Mouse (Mus musculus): ENCODE data around the gene Klc2. TPM values are rescaled to one million over a fixed set of nuclear protein-coding genes. Genes with fewer than 3 reads are reported as not detected.

Klc2 gene
- polyA plus RNA-seq (2014; fragmentation: Illumina TruSeq; extraction: RNeasy Lipid Tissue Mini Kit (QIAGEN cat#74804); ENCODE audit: low read depth, low replicate concordance) = 6.3 TPM

DNA sequence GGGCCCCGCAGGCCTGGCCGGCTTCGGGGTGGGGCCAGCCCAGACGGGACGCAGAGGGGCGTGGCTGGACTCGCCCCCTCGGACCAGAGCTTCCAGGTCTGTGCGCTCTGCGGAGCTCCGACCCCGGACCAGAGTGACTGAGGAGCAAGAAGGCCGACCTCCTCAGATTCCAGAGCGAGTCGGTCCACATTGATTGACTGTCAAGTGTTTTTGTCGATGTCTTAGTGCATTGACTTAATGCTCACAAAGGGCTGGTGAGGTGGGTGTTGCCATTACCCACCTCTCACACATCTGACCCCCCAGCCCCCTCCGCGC lies at the start of gene Klc2:
Klc2 (minus strand) TSS at position 177 of the 315 bp plus-strand sequence.

DNA sequence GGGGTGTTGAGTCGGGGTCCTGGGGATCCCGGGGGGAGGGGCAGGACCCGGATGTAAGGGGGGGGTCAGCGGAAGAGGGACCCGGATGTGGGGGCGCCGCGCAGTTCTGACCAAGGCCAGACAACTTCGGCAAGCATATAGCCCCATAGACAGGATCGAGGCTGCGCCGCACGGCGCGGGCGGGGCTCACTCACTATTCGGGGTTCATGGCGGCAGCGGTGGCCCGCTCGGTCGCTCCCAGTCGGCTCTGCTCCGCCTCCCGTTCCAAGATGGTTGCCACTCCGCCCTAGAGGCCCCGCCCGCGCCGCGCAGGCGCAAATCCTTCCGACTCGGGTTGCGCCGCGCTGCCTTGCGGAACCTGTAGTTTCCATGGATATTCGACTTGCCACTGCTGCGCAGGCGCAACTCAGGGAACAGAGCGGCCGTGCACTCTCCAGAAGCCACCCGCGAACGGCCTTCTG lies 11.6 kb downstream of the Klc2 start, which contains the start of gene Rab1b:
Rab1b (minus strand) TSS at position 342 of the 461 bp plus-strand sequence.

DNA sequence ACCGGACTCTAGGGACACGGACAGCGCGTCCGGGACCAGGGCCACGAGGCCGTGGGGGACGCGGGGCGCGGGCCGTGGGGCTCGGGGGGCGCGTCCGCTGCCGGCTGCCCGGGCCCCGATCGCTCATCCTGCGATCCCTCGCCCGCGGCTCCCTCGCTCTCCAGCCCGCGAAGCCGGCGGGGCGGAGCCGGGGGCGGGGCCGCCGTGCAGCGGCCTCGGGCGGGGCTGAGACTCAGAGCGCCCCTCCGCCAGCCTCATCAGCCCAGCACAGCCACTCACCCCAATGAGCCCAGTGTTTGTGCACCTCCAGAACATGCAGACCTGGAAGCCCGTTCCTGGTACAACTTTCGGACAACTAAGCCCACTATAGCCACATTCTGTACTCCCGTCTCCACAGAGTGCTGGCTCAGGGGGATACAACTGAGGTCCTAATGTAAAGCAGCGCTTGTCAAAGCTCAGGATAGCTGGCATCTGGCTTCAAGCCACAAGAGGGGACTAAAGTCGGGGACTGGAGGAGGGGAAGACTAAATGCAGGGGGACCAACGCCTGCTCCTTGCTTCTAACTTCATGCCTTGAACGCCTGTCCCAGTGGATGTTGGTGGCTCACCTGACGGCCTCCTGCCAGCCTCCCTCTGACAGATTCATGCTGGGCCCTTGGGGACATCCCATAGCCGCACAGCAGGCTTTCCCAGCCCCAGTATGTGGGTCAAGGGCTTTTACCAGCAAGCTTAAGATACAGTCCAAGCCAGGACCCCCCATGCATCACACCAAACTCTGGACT lies 19.8 kb downstream of the Klc2 start, which contains the start of gene Cnih2:
Cnih2 (minus strand) TSS at position 159 of the 781 bp plus-strand sequence.

DNA sequence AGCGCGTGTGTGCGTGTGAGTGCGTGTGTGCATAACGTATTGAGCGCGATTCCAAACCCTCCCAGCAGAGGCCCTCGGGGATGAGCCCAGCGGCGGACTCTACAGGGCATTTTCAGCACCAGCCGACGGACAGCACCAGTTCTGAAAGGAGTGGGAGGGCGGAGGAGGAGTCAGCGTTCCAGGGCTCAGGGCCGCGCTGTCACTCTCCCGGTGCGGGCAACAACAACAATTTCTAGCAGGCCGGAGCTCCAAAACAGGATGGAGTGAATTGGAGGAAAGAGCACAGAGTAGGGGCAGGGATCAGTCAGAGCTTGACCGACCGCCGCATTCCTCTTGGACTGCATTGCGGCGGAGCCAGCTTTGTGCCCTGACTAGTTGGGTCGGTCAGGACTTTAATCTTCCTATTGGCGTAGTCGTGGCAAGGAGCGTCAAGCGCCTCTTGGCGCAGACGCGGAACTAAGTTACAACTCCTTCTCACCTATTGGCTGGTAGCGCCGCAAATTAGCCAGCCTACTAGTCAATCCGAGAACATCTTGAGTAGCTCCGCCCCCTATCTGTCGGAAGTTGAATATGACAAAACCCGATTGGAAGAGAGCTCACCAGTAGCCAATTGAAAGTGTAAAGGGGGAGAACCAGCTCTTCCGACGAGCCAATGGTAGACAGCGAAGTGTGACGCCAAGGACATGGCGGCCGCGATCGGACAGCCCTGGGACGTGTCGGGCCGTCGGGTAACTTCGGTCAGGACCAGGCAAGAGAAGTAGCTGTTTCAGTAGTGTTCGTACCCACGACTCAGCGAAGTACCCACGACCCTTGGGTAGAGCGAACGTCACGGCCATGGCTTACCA lies 30.3 kb downstream of the Klc2 start, which contains the start of gene Yif1a:
Yif1a (plus strand) TSS at position 655 of the 845 bp plus-strand sequence.

DNA sequence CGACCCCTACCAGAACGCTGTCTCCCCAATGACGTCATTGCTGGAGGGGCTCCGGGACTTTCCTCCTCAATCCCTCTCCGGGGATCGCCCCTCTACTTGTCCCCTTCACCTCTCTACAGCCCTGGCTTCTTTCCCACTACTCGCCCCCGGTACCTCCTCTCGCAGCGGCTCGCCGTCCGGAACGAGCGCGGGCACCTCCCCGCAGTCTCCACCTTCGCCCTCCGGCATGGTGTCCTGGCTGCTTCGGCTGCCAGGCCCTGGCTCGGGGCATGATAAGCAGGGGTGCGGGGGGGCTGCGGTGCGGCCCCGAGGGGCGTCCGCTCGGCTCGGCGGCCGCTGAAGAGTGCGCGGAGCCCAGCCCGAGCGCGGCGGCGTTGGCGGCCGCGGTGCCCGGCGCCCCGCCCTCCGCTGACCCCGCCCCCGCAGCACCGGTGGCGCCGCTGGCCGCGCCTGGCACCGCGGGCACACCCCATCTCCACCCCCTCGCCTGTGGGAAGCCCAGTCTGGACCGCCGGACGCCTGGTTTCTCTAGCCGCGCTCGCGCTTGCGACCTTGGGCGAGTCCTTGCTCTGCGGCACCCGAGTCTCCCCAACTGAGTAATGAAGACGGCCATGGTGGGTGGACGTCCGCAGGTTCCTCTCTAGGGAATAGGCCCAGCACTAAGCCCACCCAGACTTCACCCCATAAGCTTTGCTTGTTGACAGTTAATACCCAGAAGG lies 33.1 kb downstream of the Klc2 start, which contains the start of gene Tmem151a:
Tmem151a (minus strand) TSS at position 387 of the 719 bp plus-strand sequence.

DNA sequence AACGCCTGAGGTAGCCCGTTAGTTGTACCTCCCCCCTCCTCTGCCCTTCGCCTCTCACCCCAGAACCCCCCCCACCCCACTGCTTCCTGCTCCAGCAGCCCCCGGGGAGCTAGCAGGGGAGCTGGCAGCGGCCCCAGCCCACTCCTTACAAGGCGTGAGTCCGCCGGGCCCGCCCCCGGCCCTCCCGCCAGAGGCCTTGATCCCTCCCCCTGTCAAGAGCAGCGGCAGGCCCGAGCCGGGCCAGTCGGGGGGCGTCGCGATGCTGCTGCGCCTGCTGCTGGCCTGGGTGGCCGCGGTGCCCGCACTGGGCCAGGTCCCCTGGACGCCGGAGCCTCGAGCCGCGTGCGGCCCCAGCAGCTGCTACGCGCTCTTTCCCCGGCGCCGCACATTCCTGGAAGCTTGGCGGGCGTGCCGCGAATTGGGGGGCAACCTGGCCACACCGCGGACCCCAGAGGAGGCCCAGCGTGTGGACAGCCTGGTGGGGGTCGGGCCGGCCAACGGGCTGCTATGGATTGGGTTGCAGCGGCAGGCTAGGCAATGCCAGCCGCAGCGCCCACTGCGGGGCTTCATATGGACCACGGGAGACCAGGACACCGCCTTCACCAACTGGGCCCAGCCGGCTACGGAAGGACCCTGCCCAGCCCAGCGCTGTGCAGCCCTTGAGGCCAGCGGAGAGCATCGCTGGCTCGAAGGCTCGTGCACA lies 50.3 kb downstream of the Klc2 start, which contains the start of gene Cd248:
Cd248 (plus strand) TSS at position 212 of the 703 bp plus-strand sequence.

Other genes starting within 250 kb of the Klc2 start
- 0.50 TPM for gene Actn3, start 240.7 kb downstream of the Klc2 start, polyA plus RNA-seq (2014; fragmentation: Illumina TruSeq; extraction: RNeasy Lipid Tissue Mini Kit (QIAGEN cat#74804); ENCODE audit: low read depth, low replicate concordance)
- 6.2 TPM for gene Zdhhc24, start 239.9 kb downstream of the Klc2 start, polyA plus RNA-seq (2014; fragmentation: Illumina TruSeq; extraction: RNeasy Lipid Tissue Mini Kit (QIAGEN cat#74804); ENCODE audit: low read depth, low replicate concordance)
- 10.4 TPM for gene Bbs1, start 211.9 kb downstream of the Klc2 start, polyA plus RNA-seq (2014; fragmentation: Illumina TruSeq; extraction: RNeasy Lipid Tissue Mini Kit (QIAGEN cat#74804); ENCODE audit: low read depth, low replicate concordance)
- 3.0 TPM for gene Dpp3, start 190.3 kb downstream of the Klc2 start, polyA plus RNA-seq (2014; fragmentation: Illumina TruSeq; extraction: RNeasy Lipid Tissue Mini Kit (QIAGEN cat#74804); ENCODE audit: low read depth, low replicate concordance)
- gene Peli3, start 175.4 kb downstream of the Klc2 start, polyA plus RNA-seq (2014; fragmentation: Illumina TruSeq; extraction: RNeasy Lipid Tissue Mini Kit (QIAGEN cat#74804); ENCODE audit: low read depth, low replicate concordance) = 0.28 TPM
- gene Mrpl11, start 156.4 kb downstream of the Klc2 start, polyA plus RNA-seq (2014; fragmentation: Illumina TruSeq; extraction: RNeasy Lipid Tissue Mini Kit (QIAGEN cat#74804); ENCODE audit: low read depth, low replicate concordance) = 36.5 TPM
- gene Npas4, start 128.2 kb downstream of the Klc2 start, polyA plus RNA-seq (2014; fragmentation: Illumina TruSeq; extraction: RNeasy Lipid Tissue Mini Kit (QIAGEN cat#74804); ENCODE audit: low read depth, low replicate concordance) = 0.14 TPM
- not detected for gene Slc29a2, start 94.7 kb downstream of the Klc2 start, polyA plus RNA-seq (2014; fragmentation: Illumina TruSeq; extraction: RNeasy Lipid Tissue Mini Kit (QIAGEN cat#74804); ENCODE audit: low read depth, low replicate concordance)
- gene B4gat1, start 79.7 kb downstream of the Klc2 start, polyA plus RNA-seq (2014; fragmentation: Illumina TruSeq; extraction: RNeasy Lipid Tissue Mini Kit (QIAGEN cat#74804); ENCODE audit: low read depth, low replicate concordance) = 1.8 TPM
- 1.3 TPM for gene AC124502.3, start 79.7 kb downstream of the Klc2 start, polyA plus RNA-seq (2014; fragmentation: Illumina TruSeq; extraction: RNeasy Lipid Tissue Mini Kit (QIAGEN cat#74804); ENCODE audit: low read depth, low replicate concordance)
- 8.2 TPM for gene Brms1, start 77.2 kb downstream of the Klc2 start, polyA plus RNA-seq (2014; fragmentation: Illumina TruSeq; extraction: RNeasy Lipid Tissue Mini Kit (QIAGEN cat#74804); ENCODE audit: low read depth, low replicate concordance)
- 1.6 TPM for gene Rin1, start 68.1 kb downstream of the Klc2 start, polyA plus RNA-seq (2014; fragmentation: Illumina TruSeq; extraction: RNeasy Lipid Tissue Mini Kit (QIAGEN cat#74804); ENCODE audit: low read depth, low replicate concordance)
- 0.10 TPM for gene Cd248, start 50.5 kb downstream of the Klc2 start, polyA plus RNA-seq (2014; fragmentation: Illumina TruSeq; extraction: RNeasy Lipid Tissue Mini Kit (QIAGEN cat#74804); ENCODE audit: low read depth, low replicate concordance)
- gene Tmem151a, start 33.0 kb downstream of the Klc2 start, polyA plus RNA-seq (2014; fragmentation: Illumina TruSeq; extraction: RNeasy Lipid Tissue Mini Kit (QIAGEN cat#74804); ENCODE audit: low read depth, low replicate concordance) = 4.4 TPM
- 24.1 TPM for gene Yif1a, start 30.0 kb downstream of the Klc2 start, polyA plus RNA-seq (2014; fragmentation: Illumina TruSeq; extraction: RNeasy Lipid Tissue Mini Kit (QIAGEN cat#74804); ENCODE audit: low read depth, low replicate concordance)
- gene Cnih2, start 20.0 kb downstream of the Klc2 start, polyA plus RNA-seq (2014; fragmentation: Illumina TruSeq; extraction: RNeasy Lipid Tissue Mini Kit (QIAGEN cat#74804); ENCODE audit: low read depth, low replicate concordance) = 1.4 TPM
- 4.9 TPM for gene Rab1b, start 11.5 kb downstream of the Klc2 start, polyA plus RNA-seq (2014; fragmentation: Illumina TruSeq; extraction: RNeasy Lipid Tissue Mini Kit (QIAGEN cat#74804); ENCODE audit: low read depth, low replicate concordance)
- 44.3 TPM for gene Pacs1, start 154.6 kb upstream of the Klc2 start, polyA plus RNA-seq (2014; fragmentation: Illumina TruSeq; extraction: RNeasy Lipid Tissue Mini Kit (QIAGEN cat#74804); ENCODE audit: low read depth, low replicate concordance)
- gene Sf3b2, start 176.9 kb upstream of the Klc2 start, polyA plus RNA-seq (2014; fragmentation: Illumina TruSeq; extraction: RNeasy Lipid Tissue Mini Kit (QIAGEN cat#74804); ENCODE audit: low read depth, low replicate concordance) = 42.7 TPM
- gene Gal3st3, start 179.8 kb upstream of the Klc2 start, polyA plus RNA-seq (2014; fragmentation: Illumina TruSeq; extraction: RNeasy Lipid Tissue Mini Kit (QIAGEN cat#74804); ENCODE audit: low read depth, low replicate concordance) = 0.18 TPM
- gene Catsper1, start 217.2 kb upstream of the Klc2 start, polyA plus RNA-seq (2014; fragmentation: Illumina TruSeq; extraction: RNeasy Lipid Tissue Mini Kit (QIAGEN cat#74804); ENCODE audit: low read depth, low replicate concordance) = 41.2 TPM
- not detected for gene Cst6, start 231.0 kb upstream of the Klc2 start, polyA plus RNA-seq (2014; fragmentation: Illumina TruSeq; extraction: RNeasy Lipid Tissue Mini Kit (QIAGEN cat#74804); ENCODE audit: low read depth, low replicate concordance)
- gene Eif1ad, start 248.2 kb upstream of the Klc2 start, polyA plus RNA-seq (2014; fragmentation: Illumina TruSeq; extraction: RNeasy Lipid Tissue Mini Kit (QIAGEN cat#74804); ENCODE audit: low read depth, low replicate concordance) = 13.1 TPM
- 12.7 TPM for gene Banf1, start 248.6 kb upstream of the Klc2 start, polyA plus RNA-seq (2014; fragmentation: Illumina TruSeq; extraction: RNeasy Lipid Tissue Mini Kit (QIAGEN cat#74804); ENCODE audit: low read depth, low replicate concordance)